Mouse (Mus musculus) ovary, postnatal 10 days (tissue): ENCODE data around the gene Kdm1b.
A peak's percentile ranks its signal among the peaks of the same experiment; 100 is the strongest.

Experiments
- DNase-seq: peaks from one replicate; pipeline ENCODE4 v3.0.0; 2022; ENCODE audit warnings: low spot score

The Kdm1b gene

DNA sequence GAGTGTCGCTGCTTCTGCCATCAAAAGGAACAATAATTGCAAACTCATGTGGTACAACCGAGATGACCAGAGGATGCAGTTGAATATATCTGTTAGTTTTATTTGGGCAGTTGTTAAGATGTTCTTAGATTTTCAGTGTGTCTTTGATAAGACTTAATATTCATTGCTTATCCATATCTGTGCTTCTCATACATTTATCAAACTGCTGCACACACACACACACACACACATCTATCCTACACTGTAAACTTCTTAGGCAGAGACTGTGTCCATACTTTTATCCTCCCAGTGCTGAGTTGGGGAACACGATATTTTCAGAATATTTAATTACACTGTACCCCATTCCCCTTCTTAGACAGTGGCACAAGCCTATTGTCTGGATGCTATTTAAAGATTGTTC is 67.9 kb downstream of the Kdm1b start:
- no peak for DNase-seq

DNA sequence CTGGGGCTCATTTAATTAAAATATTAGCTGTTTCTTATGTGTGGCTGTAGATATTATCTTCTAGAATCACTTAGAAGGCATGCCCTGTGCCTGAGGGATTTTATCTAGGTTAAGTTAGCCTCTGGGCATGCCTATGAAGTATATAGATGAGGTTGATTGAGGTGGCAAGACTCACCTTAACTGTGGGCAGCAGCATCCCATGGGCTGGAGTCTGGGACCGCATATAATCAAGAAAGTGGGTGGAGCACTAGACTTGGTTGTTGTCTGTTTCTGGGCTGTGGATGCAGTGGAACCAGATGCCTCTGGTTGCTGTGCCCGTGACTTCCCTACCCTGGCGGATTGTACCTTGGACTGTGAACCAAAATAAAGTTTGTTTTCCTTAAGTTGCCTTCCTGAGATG is 68.8 kb downstream of the Kdm1b start:
- no peak for DNase-seq

DNA sequence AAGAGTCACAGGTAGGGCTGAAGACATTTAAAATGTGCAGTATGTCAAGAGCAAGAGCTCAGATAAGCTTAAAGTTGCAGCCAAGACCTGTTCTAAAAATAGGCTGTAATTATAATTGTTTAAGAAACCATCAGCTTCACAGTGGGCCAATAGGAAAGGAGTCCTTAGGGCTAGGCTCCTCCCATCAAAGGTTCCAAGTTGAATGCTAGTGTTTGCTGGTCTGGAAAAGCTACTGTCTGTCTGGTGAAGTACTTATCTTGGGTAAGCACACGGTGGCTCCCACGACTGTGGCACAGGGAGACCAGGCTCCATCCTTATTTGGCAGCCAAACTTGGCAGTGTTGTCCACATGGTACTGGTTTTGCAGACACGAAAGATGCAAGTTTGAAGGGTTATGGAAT is 69.6 kb downstream of the Kdm1b start:
- no peak for DNase-seq

DNA sequence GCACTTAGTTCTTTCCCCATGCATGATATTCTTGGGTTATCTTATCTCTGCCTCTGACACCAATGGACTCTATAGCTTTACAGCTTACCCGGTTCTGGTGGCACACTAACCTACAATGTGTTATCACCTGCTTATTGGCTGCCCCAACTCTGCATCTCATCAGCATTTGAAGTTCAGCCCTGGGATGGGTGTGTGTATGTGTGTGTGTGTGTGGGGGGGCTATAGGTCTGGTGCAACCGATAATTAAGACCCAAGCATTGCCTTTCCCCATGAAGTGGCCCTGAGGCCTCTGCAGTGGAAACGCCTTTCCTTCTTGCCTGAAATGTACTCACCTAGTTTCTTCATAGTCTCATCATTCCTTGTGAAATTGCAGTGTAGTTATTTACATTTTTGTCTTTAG is 72.7 kb downstream of the Kdm1b start:
- no peak for DNase-seq

DNA sequence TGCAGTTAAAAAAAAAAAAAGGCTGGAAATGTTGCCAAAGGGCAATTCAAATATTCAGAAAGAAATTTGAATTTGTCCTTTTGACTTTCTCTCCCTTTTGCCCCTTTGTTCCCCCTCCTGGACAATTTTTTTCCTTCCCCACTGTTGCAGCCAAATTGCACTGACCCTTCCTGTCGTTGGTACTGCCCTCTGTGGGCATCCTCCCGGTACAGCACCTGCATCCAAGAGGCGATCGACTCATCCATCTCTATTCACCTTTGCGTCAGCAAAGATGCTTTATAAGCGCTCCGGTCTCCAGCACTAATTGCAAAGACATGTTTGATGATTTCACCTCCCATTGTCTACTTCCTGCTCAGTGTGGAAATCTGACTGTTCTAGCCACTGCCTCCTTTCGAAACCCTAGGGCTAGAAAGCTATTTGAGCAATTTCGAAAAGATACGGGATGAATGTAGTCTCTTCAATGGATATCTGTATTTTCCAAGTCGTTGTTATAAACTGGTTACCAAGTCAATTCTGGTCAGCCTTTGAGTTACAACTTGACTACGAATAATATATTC is 78.1 kb downstream of the Kdm1b start:
- DNase-seq = no peak

DNA sequence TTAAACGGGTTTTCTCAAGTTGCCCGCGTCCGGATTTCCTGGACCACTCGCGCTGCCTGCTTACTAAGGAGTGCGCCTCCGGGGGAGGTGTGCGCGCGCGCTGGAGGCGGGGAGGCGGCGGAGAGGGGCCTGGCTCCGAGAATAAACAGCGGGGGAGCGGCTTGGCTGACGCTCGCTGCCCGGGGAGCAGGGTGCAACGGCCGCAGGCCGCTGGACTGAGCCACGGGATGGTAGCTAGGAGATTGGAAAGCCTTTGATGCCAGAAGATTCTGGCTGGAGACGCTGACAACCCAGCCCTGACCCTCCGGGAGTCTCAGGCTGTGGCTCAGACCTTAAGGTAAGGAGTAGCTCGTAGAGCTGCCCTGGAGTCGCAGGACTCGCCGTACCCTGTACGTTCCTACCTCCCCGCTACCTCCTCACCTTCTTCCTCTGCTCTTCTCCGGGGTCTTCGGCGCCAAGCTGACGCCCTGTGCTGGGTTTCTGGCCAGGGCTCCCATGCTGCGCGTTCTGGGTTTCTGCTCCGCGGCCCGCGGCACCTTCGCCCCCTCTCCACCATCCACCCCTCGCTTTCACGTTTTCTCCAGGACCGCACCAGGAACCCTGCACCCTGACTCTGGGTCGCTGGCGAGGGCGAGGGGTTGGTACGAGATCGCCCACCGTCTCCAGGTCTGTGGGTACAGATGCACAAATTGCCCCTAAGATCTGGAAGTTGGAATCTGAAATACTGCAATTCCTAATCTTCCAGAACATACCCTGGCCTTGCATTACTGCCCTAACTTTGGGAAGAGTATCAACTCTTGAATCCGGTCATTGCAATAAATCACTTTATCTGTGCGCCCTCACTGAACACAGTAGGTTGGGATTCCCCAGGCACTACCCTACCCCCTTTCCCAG is 79.5 kb downstream of the Kdm1b start, which contains the start of gene Rnf144b:
Rnf144b (plus strand) TSS at position 120 of the 894 bp plus-strand sequence.
- peak; percentile 24 for DNase-seq

DNA sequence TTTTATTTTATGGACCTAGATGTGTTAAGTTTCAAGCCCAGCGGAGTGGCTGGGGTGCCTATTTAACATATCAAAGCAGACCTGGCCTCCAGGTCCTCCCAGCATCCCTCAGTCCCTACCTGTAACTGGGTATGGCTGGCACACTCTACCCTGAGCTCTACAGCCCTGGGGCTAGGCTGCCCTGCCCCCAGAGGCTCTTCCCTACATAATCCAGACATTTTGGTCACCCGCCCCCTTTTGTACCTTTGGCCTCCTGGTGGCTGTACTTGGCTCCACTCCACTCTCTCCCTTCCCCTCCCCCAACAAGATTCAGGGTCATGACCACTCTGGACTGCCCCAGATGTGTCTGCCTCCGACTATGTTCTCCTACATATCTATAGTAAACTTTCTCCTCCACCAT is 81.2 kb downstream of the Kdm1b start:
- no peak for DNase-seq

DNA sequence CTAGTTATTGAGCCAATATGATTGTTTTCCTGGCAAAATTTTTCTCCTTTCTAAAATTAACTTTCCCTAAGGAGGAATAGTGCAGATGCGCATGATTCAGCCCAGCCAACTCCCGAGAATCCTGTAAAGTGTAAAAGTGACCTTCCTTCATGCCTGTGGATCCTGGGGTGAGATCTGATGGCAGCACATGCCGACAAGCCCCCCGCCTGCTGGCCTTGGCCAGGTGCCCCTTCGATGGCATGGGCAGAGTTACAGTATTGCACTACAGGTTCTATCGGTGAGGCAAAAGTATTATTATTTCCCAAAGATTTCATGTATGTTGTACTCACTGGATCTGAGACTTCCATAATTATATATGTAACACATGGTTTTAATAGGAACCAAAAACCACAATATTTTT is 81.7 kb downstream of the Kdm1b start:
- no peak for DNase-seq

DNA sequence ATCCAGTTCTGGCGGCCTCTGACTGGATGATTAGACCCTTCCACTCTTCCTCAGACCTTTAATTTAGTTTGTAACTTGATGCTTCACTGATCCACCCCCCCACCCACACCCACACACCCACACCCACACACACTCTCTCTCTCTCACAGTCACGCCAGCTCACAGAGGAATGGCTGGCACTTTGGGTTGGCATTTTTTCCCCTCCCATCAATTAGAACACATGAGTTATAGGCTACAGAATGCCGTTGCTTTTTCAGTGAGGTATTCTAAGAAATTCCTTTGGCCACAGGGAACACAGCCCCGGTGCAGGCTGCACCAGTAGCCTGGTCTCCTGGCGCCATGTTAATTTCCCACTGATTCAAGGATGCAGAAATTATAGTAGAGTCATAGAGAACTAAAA is 82.3 kb downstream of the Kdm1b start:
- no peak for DNase-seq

DNA sequence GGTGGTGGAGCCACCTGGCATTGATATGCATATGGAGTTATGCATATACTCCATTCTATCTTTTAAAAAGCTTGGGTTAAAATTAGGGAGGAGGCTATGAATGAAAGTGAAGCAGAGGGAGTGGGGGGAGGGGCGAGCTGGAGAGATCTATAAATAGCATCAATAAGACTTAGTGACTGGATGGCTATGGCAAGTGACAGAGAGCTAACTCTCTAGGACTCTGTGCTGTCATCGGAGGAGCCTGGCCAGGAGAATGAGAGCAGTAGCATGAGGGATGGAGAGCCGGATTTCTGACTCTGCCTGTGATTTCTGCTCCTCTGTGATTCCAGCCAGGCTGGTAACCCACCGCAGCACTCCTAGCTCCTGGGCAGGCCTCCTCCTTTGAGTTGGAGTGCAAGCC is 85.8 kb downstream of the Kdm1b start:
- DNase-seq = no peak

DNA sequence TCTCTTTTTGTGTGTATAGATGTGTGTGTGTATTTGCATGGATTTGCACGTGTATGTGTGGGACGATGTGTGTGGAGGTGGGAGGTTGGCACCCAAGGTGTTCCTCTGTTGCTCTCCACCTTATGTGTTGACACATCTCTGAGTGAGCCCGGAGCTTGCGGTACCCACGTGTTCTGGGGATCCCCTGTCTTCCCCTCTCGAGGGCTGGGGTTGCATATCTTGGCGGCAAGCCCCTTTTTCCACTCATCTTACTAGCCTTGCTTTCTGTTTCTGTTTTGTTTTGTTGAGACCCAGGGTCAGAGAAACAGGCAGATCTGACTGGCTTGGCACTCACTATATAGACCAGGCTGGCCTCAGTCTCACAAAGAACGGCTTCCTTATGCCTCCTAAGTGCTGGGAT is 89.8 kb downstream of the Kdm1b start:
- DNase-seq = no peak

DNA sequence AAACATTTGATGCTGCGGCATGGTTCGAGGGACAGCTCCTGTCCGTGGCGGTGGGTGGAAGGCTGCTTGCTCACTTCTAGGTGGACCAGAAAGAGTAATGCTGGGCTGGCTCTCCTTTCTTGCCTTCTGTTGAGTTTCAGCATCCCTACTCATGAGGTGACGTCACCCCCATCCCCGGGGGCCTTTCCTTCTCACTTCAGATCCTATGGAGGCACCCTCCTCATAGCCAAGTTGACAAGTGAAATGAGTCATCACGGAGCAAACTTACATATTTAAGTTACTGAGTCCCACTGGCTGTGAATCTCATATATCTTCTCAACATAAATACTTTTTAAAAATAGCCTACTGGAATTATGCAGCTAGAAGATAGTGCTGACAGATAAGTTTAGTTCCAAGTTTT is 91.5 kb downstream of the Kdm1b start:
- DNase-seq = no peak
